Mouse (Mus musculus) left cerebral cortex, adult 8-10 months (tissue): ENCODE measurements around the gene Hnrnpc. TPM values are rescaled to one million over a fixed set of nuclear protein-coding genes. Genes with fewer than 3 reads are reported as not detected.
A peak's percentile ranks its signal among the peaks of the same experiment; 100 is the strongest.

Experiments used
- DNase-seq, 2 experiments: peaks; one replicate each; pipeline ENCODE4 v3.0.0; 2022; ENCODE audit warnings: low spot score in 2 of 2
- total RNA-seq, 4 experiments: library from RNA; stranded (reverse); gene quantifications; 2 replicates each; pipeline ENCODE4 v1.2.4; 2022

The Hnrnpc gene
- total RNA-seq, result 100 to 1,000 TPM; 182 to 218 (median 204) TPM

DNA sequence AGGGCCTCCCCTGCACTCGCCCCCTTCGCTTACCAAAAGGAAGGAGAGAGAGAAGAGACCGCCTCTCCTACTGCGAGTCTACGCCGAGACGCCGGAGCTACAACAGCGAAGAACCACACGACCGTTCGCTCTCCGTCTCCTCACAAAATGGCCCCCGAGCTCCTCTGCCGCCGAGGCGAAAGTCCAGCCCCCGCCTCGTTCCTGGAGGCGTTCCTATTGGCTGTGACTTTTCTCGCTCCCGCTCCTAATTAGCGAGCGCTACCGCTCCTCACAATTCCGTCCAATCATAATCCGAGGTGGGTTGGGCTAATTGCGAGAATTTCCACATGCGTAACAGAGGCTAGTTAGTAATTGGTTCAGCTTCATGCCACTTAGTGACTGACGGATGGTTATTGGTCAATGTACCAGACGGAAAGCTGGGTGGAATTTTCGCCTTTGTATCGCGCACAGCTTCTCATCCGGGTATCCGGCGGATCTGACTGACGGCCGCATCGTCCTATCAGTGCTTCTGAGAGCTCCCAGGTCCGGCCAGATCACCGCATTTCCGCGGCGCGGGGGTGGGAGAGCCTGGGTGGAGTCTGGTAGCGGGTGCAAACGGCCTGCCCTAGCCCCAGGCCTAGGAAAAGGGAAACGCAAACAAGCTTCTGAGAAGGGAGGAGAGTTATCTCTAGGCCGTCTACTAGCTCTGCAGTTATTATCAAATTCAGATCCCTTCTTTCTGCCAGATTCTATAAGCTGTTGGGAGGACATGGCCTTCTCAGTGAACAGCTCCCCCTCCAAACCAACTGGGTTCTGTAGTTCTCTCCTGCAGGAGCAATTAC is at the start of gene Hnrnpc:
Gene Hnrnpc (minus strand): TSS at position 173 of the 821 bp plus-strand sequence.
- peak; percentile 100 for DNase-seq

- no peak for DNase-seq
These were observed 48.8 kb upstream of the Hnrnpc start for GRCm38 (mm10) chr14:52152613-52153012.

- DNase-seq, result peak; percentile 17 to 19
These were observed 48.4 kb upstream of the Hnrnpc start for GRCm38 (mm10) chr14:52152179-52152578.

- no peak for DNase-seq
These were observed 46.1 kb upstream of the Hnrnpc start for GRCm38 (mm10) chr14:52149888-52150287.

DNA sequence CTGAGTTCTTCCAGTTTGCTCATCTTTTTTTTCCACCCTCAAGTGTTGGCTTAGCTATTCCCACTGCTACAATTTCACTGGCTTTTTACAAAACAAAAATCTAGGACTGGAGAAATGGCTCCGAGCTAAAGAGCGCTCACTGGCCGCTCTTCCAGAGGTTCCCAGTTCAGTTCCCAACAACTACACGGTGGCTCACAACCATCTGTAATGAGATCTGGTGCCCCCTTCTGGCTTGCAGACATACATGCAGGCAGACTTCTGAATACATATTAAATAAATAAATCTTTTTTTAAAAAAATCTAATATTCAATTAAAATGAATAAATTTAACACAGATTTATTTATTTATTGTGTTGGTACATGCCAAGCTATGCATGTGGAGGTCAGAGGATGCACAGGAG is 42.7 kb upstream of the Hnrnpc start:
- DNase-seq, result no peak

GRCm38 (mm10) chr14:52144165-52144564 is 40.3 kb upstream of the Hnrnpc start:
- DNase-seq, result no peak

- no peak for DNase-seq
These were observed 37.8 kb upstream of the Hnrnpc start for GRCm38 (mm10) chr14:52141445-52142127.

- no peak for DNase-seq
These were observed 37.0 kb upstream of the Hnrnpc start for GRCm38 (mm10) chr14:52140577-52141444.

- DNase-seq, result no peak
These were observed 29.8 kb upstream of the Hnrnpc start for GRCm38 (mm10) chr14:52133584-52133983.

DNA sequence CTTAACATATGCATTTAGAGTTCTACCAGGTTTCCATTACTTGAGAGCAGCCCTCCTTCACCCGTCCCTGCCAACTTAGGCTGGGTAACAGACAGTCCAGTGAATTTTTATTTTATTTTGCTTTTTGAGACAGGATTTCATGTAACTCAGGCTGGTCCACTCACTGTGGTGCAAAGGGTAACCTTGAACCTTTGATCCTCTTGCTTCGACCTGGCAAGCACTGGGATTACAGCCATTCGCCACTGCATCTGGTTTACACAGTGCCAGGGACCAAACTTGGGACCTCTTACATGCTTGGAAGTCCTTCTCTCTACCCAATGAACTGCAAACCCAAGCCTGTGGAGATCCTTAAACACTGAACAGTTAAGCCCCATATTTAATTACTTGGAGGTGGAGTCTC is 20.8 kb upstream of the Hnrnpc start:
- DNase-seq, result no peak

- DNase-seq, result peak in 1 of 2 experiments; percentile 31
These were observed 20.1 kb upstream of the Hnrnpc start for GRCm38 (mm10) chr14:52123918-52124317.

GRCm38 (mm10) chr14:52120169-52120568 is 16.3 kb upstream of the Hnrnpc start:
- no peak for DNase-seq

- DNase-seq, result peak in 1 of 2 experiments; percentile 25
These were observed 15.2 kb upstream of the Hnrnpc start for GRCm38 (mm10) chr14:52118823-52119608.

DNA sequence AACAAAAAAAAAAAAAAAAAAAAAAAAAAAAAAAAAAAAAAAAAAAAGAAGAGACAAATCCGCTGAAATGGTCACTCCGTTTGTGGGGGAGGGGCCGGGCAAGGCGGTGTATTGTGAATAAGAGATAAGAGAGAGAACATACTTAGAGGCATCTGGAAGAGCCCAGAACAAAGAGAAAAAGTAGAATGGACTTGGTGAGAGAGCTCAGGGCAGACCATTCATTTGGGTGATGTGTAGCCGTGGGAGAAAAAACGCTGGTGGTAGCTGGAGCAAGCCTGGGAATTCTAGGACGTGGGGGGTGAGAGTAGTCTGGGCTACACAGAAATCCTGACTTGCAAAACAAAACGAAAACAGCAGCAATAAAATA is 14.6 kb upstream of the Hnrnpc start:
- DNase-seq, result no peak

- no peak for DNase-seq
These were observed 13.4 kb upstream of the Hnrnpc start for GRCm38 (mm10) chr14:52117241-52117640.

DNA sequence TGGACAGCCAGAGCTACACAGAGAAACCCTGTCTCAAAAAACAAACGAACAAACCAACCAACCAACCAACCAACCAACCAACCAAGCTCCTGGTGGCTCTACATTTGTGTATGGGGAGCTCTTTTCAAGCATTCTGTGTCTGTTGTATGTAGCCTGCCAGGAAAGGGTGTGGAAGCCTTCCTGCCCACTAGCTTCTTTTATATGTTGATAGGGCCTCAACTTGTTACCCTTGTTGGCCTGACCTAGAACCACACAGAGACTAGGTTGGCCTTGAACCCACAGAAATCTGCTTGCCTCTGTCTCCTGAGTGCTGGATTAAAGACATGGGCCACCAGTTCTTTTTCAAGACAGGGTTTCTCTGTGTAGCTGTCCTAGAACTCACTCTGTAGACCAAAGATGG is 10.3 kb upstream of the Hnrnpc start:
- DNase-seq, result no peak

DNA sequence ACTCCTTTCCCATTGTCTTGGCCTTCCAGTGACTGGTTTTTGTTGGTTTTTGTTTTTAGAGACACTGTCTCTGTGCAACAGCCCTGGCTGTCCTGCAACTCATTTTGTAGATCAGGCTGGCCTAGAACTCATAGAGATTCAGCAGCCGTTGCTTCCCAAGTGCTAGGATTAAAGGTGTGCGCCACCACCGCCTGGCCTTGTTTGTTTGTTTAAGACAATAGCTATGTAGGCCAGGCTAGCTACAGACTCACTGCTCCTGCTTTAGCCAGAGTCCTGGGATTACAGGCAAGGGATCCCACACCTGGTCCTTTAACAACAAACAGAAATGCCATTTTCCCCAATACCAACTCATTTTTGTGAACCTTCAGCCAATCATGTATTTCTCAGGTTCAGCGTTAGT is 6.5 kb upstream of the Hnrnpc start, which contains the start of gene Rpgrip1:
Gene Rpgrip1 (plus strand): TSS at position 359 of the 400 bp plus-strand sequence.
- no peak for DNase-seq

DNA sequence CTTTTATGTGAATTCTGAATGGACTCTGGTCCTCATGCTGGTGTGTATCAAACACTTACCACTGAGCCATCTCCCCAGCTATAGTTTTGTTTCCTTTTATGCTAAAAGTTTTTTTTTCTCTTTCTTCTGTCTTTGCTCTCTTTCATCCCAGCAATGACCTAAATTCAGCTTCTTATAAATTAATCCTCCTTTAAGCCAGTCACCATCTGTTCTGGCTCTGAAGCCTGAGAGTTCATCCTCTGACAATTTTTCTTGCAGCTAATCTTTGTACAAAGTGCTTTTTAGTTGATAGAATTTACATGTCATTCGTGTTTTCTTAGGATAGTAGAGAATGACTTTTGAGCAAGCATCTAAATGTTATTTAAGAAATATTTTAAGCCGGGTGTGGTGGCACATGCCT is 4.2 kb upstream of the Hnrnpc start:
- no peak for DNase-seq

DNA sequence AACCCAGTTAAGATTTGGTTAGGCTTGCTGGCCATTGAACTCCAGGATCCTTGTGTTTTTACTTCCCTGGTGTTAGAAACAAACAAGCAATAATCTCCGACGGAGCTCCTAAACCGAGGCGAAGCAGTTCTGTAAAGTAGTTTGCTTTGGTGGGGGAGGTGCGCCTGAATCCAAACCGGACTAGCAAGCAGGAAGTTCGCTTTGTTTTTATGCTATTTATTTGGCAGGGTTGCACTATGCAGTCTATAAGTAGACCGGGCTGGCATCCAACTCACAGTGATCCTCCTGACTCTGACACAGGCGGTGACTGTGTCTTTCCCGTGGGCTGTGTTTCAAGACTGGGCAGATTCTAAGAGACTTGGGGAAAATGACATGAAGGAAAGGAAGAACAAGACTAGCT is 2.9 kb upstream of the Hnrnpc start:
- DNase-seq, result peak in 1 of 2 experiments; percentile 57

DNA sequence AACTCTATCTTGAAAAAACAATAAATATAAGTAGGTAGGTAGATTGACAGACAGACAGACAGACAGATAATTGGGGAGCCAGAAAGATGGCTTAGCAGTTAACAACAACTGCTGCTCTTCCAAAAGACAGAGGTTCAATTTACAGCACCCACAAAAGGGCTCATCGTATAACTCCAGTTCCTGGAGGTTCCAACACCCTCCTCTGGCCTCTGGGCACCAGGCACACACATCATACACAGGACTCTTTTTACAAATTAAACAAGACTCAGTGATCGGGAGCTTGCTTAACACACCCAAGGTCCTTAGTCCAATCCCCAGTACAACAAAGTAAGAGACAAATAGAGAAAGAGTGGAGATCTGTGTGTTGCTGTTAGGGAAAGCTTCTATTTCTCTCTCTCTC is 1.5 kb upstream of the Hnrnpc start:
- no peak for DNase-seq
